Comparison of ENCODE assay signal across 25 mouse cellular contexts in the genomic region with DNA sequence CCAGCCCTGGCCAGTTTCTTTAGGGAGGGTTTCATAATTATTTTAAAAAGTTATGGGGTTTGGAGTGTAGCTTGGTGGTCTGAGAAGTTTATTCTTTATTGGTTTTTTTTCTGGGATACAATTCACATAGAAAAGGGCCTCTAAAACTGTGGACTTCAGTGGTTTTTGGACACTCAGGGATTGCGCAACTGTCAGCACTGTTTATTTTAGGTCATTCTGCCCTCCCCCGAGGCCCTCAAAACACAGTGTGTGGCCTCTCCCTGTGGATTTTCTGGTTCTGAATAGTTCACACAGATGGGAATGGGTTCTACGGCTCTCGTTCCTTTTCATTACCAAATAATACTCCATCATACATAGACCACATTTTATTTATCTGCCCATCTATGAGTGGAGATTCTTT. TPM values are rescaled to one million over a fixed set of nuclear protein-coding genes. Genes with fewer than 3 reads are reported as not detected.
A peak's percentile ranks its signal among the peaks of the same experiment; 100 is the strongest.
DNase-seq lines count a peak whose midpoint lies in the region; ATAC-seq and TF ChIP-seq lines count a peak whose summit lies in the region.
"Had no signal": no experiment of that assay in that cellular context is flagged by ENCODE, and none has a peak within 500 bp of the region (broad histone marks: within the 10 kb centered on the region; RNA-seq: fewer than 3 reads in every experiment).

No protein-coding gene starts in this region.

- no peaks in the 10 kb centered on the region for H3K27me3 ChIP-seq in liver, adult 2 months (ENCODE audit: control insufficient read depth, insufficient read depth, low read length)
- no peaks in the 10 kb centered on the region for H3K27me3 ChIP-seq in liver, embryonic 12.5 days (replicated peaks)
- no peaks in the 10 kb centered on the region for H3K27me3 ChIP-seq in lung, postnatal 0 days (replicated peaks; ENCODE audit: insufficient read depth, low read length)
- no peaks in the 10 kb centered on the region for H3K27me3 ChIP-seq in myocyte (ENCODE audit: control insufficient read depth, insufficient read depth, insufficient read length)
- H3K27me3 ChIP-seq: embryonic facial prominence, embryonic 15.5 days; limb, embryonic 13.5 days; neural tube, embryonic 15.5 days; Patski had no signal

- no peak overlapping the region for H3K4me3 ChIP-seq in gastrocnemius, adult 2 months
- no peak overlapping the region for H3K4me3 ChIP-seq in liver, adult 2 months (ENCODE audit: insufficient read depth, low read depth, low read length)
- H3K4me3 ChIP-seq in liver, embryonic 12.5 days, result no peak overlapping the region
- no peak overlapping the region for H3K4me3 ChIP-seq in lung, postnatal 0 days (ENCODE audit: low read depth, low read length)
- H3K4me3 ChIP-seq in myocyte, result no peak overlapping the region
- H3K4me3 ChIP-seq: embryonic facial prominence, embryonic 15.5 days; hindbrain, embryonic 10.5 days; limb, embryonic 13.5 days; midbrain, embryonic 10.5 days; neural tube, embryonic 15.5 days had no signal

- intact Hi-C loops in gastrocnemius, adult 2 months (cut with DNase I), result loop anchor here (5.0 kb wide), 1 partner anchor 61 kb away; no protein-coding TSS in a partner anchor

- H3K79me2 ChIP-seq in liver, adult 2 months (ENCODE audit: control insufficient read depth, insufficient read depth, low read length), result no peaks in the 10 kb centered on the region
- H3K79me2 ChIP-seq in myocyte (ENCODE audit: control insufficient read depth, insufficient read depth), result peaks cover 35% of the 10 kb centered on the region

- H3K9ac ChIP-seq in liver, adult 2 months (ENCODE audit: low read depth, low read length), result no peak overlapping the region
- H3K9ac ChIP-seq in liver, embryonic 12.5 days, result no peak overlapping the region
- no peak overlapping the region for H3K9ac ChIP-seq in lung, postnatal 0 days (replicated peaks; ENCODE audit: low read depth)
- H3K9ac ChIP-seq: embryonic facial prominence, embryonic 15.5 days; limb, embryonic 13.5 days; neural tube, embryonic 15.5 days had no signal

- peak overlapping the region; percentile 82 for H3K27ac ChIP-seq in gastrocnemius, adult 2 months
- peak overlapping the region; percentile 60; the same call in 1 of the 2 replicates for H3K27ac ChIP-seq in liver, adult 2 months (replicated peaks; ENCODE audit: insufficient read depth, low read depth, low read length)
- no peak overlapping the region for H3K27ac ChIP-seq in liver, embryonic 12.5 days
- H3K27ac ChIP-seq in lung, postnatal 0 days (ENCODE audit: low read length), result no peak overlapping the region
- H3K27ac ChIP-seq: embryonic facial prominence, embryonic 15.5 days; hindbrain, embryonic 10.5 days; limb, embryonic 13.5 days; midbrain, embryonic 10.5 days; neural tube, embryonic 15.5 days had no signal

- no peaks in the 10 kb centered on the region for H3K36me3 ChIP-seq in liver, adult 2 months (ENCODE audit: control insufficient read depth, insufficient read depth, low read length)
- no peaks in the 10 kb centered on the region for H3K36me3 ChIP-seq in liver, embryonic 12.5 days
- H3K36me3 ChIP-seq in lung, postnatal 0 days (ENCODE audit: insufficient read depth, low read length), result no peaks in the 10 kb centered on the region
- H3K36me3 ChIP-seq in myocyte (ENCODE audit: control insufficient read depth, insufficient read depth), result no peaks in the 10 kb centered on the region
- H3K36me3 ChIP-seq: neural tube, embryonic 15.5 days had no signal

- no peak for DNase-seq in gastrocnemius, adult 2 months
- no peak for DNase-seq in gastrocnemius, postnatal 4 days (ENCODE audit: low spot score in 2 of 2)
- DNase-seq in liver, adult 2 months (ENCODE audit: extremely low read depth, low read depth, low spot score), result peak; percentile 92
- peak; percentile 52 for DNase-seq in lung, postnatal 0 days (ENCODE audit: low spot score)
- no peak for DNase-seq in lung, postnatal 10 days
- no peak for DNase-seq in layer of hippocampus, postnatal 25 days (ENCODE audit: extremely low spot score in 1 of 2, low spot score in 1 of 2)
- DNase-seq: adrenal gland, postnatal 25 days; cerebellum, adult 9-10 months; kidney, adult 18-20 months; kidney, postnatal 25 days; right cerebral cortex, adult 18-20 months; right cerebral cortex, postnatal 4 days; thymus, postnatal 25 days had no signal

- ATAC-seq in liver, embryonic 12.5 days, result no peak
- ATAC-seq in lung, postnatal 0 days, result no peak
- ATAC-seq: forebrain, embryonic 14.5 days; hindbrain, embryonic 16.5 days; midbrain, embryonic 16.5 days; Patski had no signal

- H3K9me3 ChIP-seq in liver, embryonic 12.5 days (replicated peaks), result no peaks in the 10 kb centered on the region
- H3K9me3 ChIP-seq in lung, postnatal 0 days (ENCODE audit: low read length), result no peaks in the 10 kb centered on the region
- H3K9me3 ChIP-seq: embryonic facial prominence, embryonic 15.5 days; neural tube, embryonic 15.5 days had no signal

- H3K4me2 ChIP-seq in liver, embryonic 12.5 days, result no peak overlapping the region
- no peak overlapping the region for H3K4me2 ChIP-seq in lung, postnatal 0 days (replicated peaks; ENCODE audit: low read depth, low read length)
- H3K4me2 ChIP-seq in myocyte (ENCODE audit: low read depth), result no peak overlapping the region
- H3K4me2 ChIP-seq: embryonic facial prominence, embryonic 15.5 days; heart, embryonic 11.5 days; limb, embryonic 13.5 days; neural tube, embryonic 15.5 days had no signal

- H3ac ChIP-seq in myocyte (ENCODE audit: control insufficient read depth, insufficient read length), result no peak overlapping the region

- TF ChIP-seq POLR2A in liver, adult 2 months (IDR thresholded peaks at IDR 0.05; ENCODE audit: extremely low read depth, insufficient read depth, low read length), result no peak
- no peak for TF ChIP-seq POLR2A in myocyte (IDR thresholded peaks at IDR 0.05; ENCODE audit: insufficient read length, low read depth)

- TF ChIP-seq EP300 in lung, postnatal 0 days (IDR thresholded peaks at IDR 0.05), result no peak

- WGBS in liver, adult 2 months, result 18% methylated on average over 4 of the region's 4 CpGs
- 54% methylated on average over 4 of the region's 4 CpGs for WGBS in liver, embryonic 12.5 days (ENCODE audit: insufficient replicate concordance)
- 49% methylated on average over 4 of the region's 4 CpGs for WGBS in lung, postnatal 0 days

- H3K4me1 ChIP-seq in liver, adult 2 months (ENCODE audit: control insufficient read depth, insufficient read depth, low read length), result peaks cover 11% of the 10 kb centered on the region
- H3K4me1 ChIP-seq in liver, embryonic 12.5 days, result no peaks in the 10 kb centered on the region
- H3K4me1 ChIP-seq in lung, postnatal 0 days (ENCODE audit: insufficient read depth, low read depth, low read length), result 0 out of 2 replicates have a peak, but pooled peaks cover 5% of the 10 kb centered on the region
- H3K4me1 ChIP-seq: hindbrain, embryonic 10.5 days; midbrain, embryonic 10.5 days; neural tube, embryonic 15.5 days had no signal

- no peak for TF ChIP-seq CTCF in gastrocnemius, adult 2 months (IDR thresholded peaks at IDR 0.05)
- no peak for TF ChIP-seq CTCF in liver, adult 2 months (IDR thresholded peaks at IDR 0.05; ENCODE audit: low read depth, low read length)
- no peak for TF ChIP-seq CTCF in lung, postnatal 0 days (IDR thresholded peaks at IDR 0.05)

TF ChIP-seq in myocyte, 11 proteins besides CTCF, POLR2A, EP300 and RAD21:
- TF ChIP-seq MYOG (IDR thresholded peaks at IDR 0.05; ENCODE audit: control insufficient read depth in 1 of 3, insufficient read depth in 1 of 3, insufficient read length in 2 of 3, low read depth in 2 of 3), result no peak
- peak; percentile 99 for TF ChIP-seq CEBPB (IDR thresholded peaks at IDR 0.05; ENCODE audit: insufficient read depth, poor library complexity, severe bottlenecking)

RNA-seq across cellular contexts. Expression of a gene that starts 15.0 kb away (rescaled TPM):
- total RNA-seq in gastrocnemius, adult 2 months (2021), result 10 to 100 TPM; 26.5 to 37.3 TPM
- total RNA-seq in gastrocnemius, postnatal 4 days (2021), result 10 to 100 TPM; 45.9 to 48.7 TPM
- 2.6 and 3.6 TPM in 2 replicates for total RNA-seq in liver, adult 2 months (2014; rRNA removed)
- polyA plus RNA-seq in liver, adult 2 months (2012; rRNA removed), result 8.5 and 10.0 TPM in 2 replicates
- polyA plus RNA-seq in liver, embryonic 12.5 days (2016; fragmentation: Nextera tagmentation; extraction: Ambion mirVana), result 14.5 and 15.9 TPM in 2 replicates
- 9.5 and 9.9 TPM in 2 replicates for polyA plus RNA-seq in lung, postnatal 0 days (2015; fragmentation: Nextera tagmentation; extraction: Ambion mirVana)
- polyA plus RNA-seq in myocyte (2012; fragmentation: generic; extraction: Trizol), result 14.7 TPM
- 100 to 1,000 TPM; 121 to 145 TPM for total RNA-seq in layer of hippocampus, postnatal 25 days (2021)

Comparison
In these comparisons a context has a peak if more than half of its experiments do, and no peak if none do; other contexts are left out.
1. DNase-seq: peak in liver, adult 2 months (single experiment) and lung, postnatal 0 days (single experiment); none in gastrocnemius, adult 2 months (single experiment), gastrocnemius, postnatal 4 days (0 of 2), lung, postnatal 10 days (single experiment) and layer of hippocampus, postnatal 25 days (0 of 2).
2. H3K27ac ChIP-seq: peak in gastrocnemius, adult 2 months (single experiment) and liver, adult 2 months (single experiment); none in liver, embryonic 12.5 days (single experiment) and lung, postnatal 0 days (single experiment).